Mouse (Mus musculus) layer of hippocampus, postnatal 14 days (tissue): ENCODE measurements around the gene Olfr547. TPM values are rescaled to one million over a fixed set of nuclear protein-coding genes. Genes with fewer than 3 reads are reported as not detected.
A peak's percentile ranks its signal among the peaks of the same experiment; 100 is the strongest.
"Not testable (repeated sequence)": the region's sequence is repeated elsewhere in the genome, so short reads cannot be mapped to it uniquely, and the experiment has no call there.

Experiments used
- DNase-seq, 2 experiments: peaks; one replicate each; pipeline ENCODE4 v3.0.0; 2021 to 2022; ENCODE audit warnings: low spot score in 2 of 2, mixed read lengths in 1 of 2
- long read RNA-seq, 2 experiments: library from polyadenylated mRNA; stranded (forward); transcript quantifications; one replicate each; pipeline ENCODE4 v2.0.0; 2021
- total RNA-seq, 2 experiments: library from RNA; stranded (reverse); gene quantifications; 2 replicates each; pipeline ENCODE4 v1.2.3; 2021

Gene Olfr547
- total RNA-seq: not detected
- long read RNA-seq, experiment 1: 0 reads
- long read RNA-seq, experiment 2: 0 reads

GRCm38 (mm10) chr7:102534449-102534848 is at the start of gene Olfr547:
TSS of gene Olfr547 (plus strand) at chr7:102534749.
- no peak for DNase-seq

GRCm38 (mm10) chr7:102484766-102485165 is 49.8 kb upstream of the Olfr547 start:
- not testable (repeated sequence) for DNase-seq

- no peak for DNase-seq
Observed at GRCm38 (mm10) chr7:102486105-102486504, 48.4 kb upstream of the Olfr547 start.

GRCm38 (mm10) chr7:102488161-102488560 is 46.4 kb upstream of the Olfr547 start, which contains the start of gene Olfr544:
TSS of gene Olfr544 (minus strand) at chr7:102488313.
- DNase-seq: no peak

GRCm38 (mm10) chr7:102494416-102494815 is 40.1 kb upstream of the Olfr547 start:
- not testable (repeated sequence) for DNase-seq

- no peak for DNase-seq
Observed at GRCm38 (mm10) chr7:102499473-102499872, 35.1 kb upstream of the Olfr547 start, which contains the start of gene Olfr545. TSS of gene Olfr545 (minus strand) at chr7:102499573.

- DNase-seq: no peak
Observed at GRCm38 (mm10) chr7:102501986-102502385, 32.6 kb upstream of the Olfr547 start.

- DNase-seq: peak; percentile 81 to 84
Observed at GRCm38 (mm10) chr7:102506848-102507247, 27.7 kb upstream of the Olfr547 start.

GRCm38 (mm10) chr7:102508066-102508465 is 26.5 kb upstream of the Olfr547 start:
- no peak for DNase-seq

- DNase-seq: no peak
Observed at GRCm38 (mm10) chr7:102508666-102509065, 25.9 kb upstream of the Olfr547 start.

- DNase-seq: no peak
Observed at GRCm38 (mm10) chr7:102509726-102510125, 24.8 kb upstream of the Olfr547 start.

- no peak for DNase-seq
Observed at GRCm38 (mm10) chr7:102511927-102512326, 22.6 kb upstream of the Olfr547 start.

- peak; percentile 84 to 85 for DNase-seq
Observed at GRCm38 (mm10) chr7:102512814-102513435, 21.6 kb upstream of the Olfr547 start.

- DNase-seq: no peak
Observed at GRCm38 (mm10) chr7:102514144-102514543, 20.4 kb upstream of the Olfr547 start.

GRCm38 (mm10) chr7:102516261-102517050 is 18.1 kb upstream of the Olfr547 start:
- peak in 1 of 2 experiments; percentile 18 for DNase-seq

- DNase-seq: peak; percentile 26 to 75
Observed at GRCm38 (mm10) chr7:102517051-102517335, 17.6 kb upstream of the Olfr547 start.

- no peak for DNase-seq
Observed at GRCm38 (mm10) chr7:102529052-102529451, 5.5 kb upstream of the Olfr547 start.

- DNase-seq: no peak
Observed at GRCm38 (mm10) chr7:102540596-102540995, 6.0 kb downstream of the Olfr547 start, which contains the start of gene Olfr548-ps1. TSS of gene Olfr548-ps1 (plus strand) at chr7:102540896.

- DNase-seq: no peak
Observed at GRCm38 (mm10) chr7:102541251-102541650, 6.7 kb downstream of the Olfr547 start.

GRCm38 (mm10) chr7:102549570-102549969 is 15.0 kb downstream of the Olfr547 start, which contains the start of gene Olfr549:
TSS of gene Olfr549 (plus strand) at chr7:102549870.
- DNase-seq: no peak

GRCm38 (mm10) chr7:102553279-102553678 is 18.7 kb downstream of the Olfr547 start:
- DNase-seq: no peak
